Mouse (Mus musculus) mouse embryonic stem cell (cell line): Measurements from ENCODE around the gene Ppp1r18.

Experiments
- in situ Hi-C, 2 experiments: fragments of 300-500 bp; cut with MboI; formaldehyde crosslinking; loops; 1 replicate in 1 of 2; 3 replicates in 1 of 2; pipeline ENCODE4 v1.14.3; 2019 to 2020; ENCODE audit warnings: low sequenced_read_pairs in 2 of 2, low pct_unique_long_range_greater_than_20kb in 1 of 2, mixed read lengths in 1 of 2; ENCODE audit not compliant: unreplicated experiment in 1 of 2

The Ppp1r18 gene

GRCm38 (mm10) chr17:35865481-35866280 lies at the start of gene Ppp1r18:
TSS of gene Ppp1r18 (plus strand) at chr17:35865593.
- in situ Hi-C loops, result loop anchor here in 1 of 2 experiments (5.0 kb wide), 1 partner anchor 38 kb away; no protein-coding TSS in a partner anchor

GRCm38 (mm10) chr17:35815836-35816235 lies 49.6 kb upstream of the Ppp1r18 start:
- in situ Hi-C loops, result no loop called here

GRCm38 (mm10) chr17:35816686-35817085 lies 48.7 kb upstream of the Ppp1r18 start:
- in situ Hi-C loops, result no loop called here

GRCm38 (mm10) chr17:35817226-35817625 lies 48.2 kb upstream of the Ppp1r18 start:
- in situ Hi-C loops, result no loop called here

GRCm38 (mm10) chr17:35820111-35820510 lies 45.3 kb upstream of the Ppp1r18 start:
- in situ Hi-C loops, result no loop called here

GRCm38 (mm10) chr17:35821439-35822430 lies 43.7 kb upstream of the Ppp1r18 start, which contains the start of gene Ier3:
TSS of gene Ier3 (plus strand) at chr17:35821684.
- in situ Hi-C loops, result no loop called here

- in situ Hi-C loops, result no loop called here
These were observed 42.8 kb upstream of the Ppp1r18 start for GRCm38 (mm10) chr17:35822564-35822963.

- in situ Hi-C loops, result no loop called here
These were observed 42.1 kb upstream of the Ppp1r18 start, which contains the start of gene Flot1 for GRCm38 (mm10) chr17:35822964-35823937. TSS of gene Flot1 (plus strand) at chr17:35823230.

GRCm38 (mm10) chr17:35824402-35824801 lies 41.0 kb upstream of the Ppp1r18 start:
- in situ Hi-C loops, result no loop called here

GRCm38 (mm10) chr17:35825109-35825850 lies 40.1 kb upstream of the Ppp1r18 start:
- in situ Hi-C loops, result loop anchor here (5.0 kb wide), 2 partner anchors 42 to 47 kb away; partner anchors contain the start of gene Ppp1r18 (in 1 of the 2)

GRCm38 (mm10) chr17:35829737-35830136 lies 35.7 kb upstream of the Ppp1r18 start:
- in situ Hi-C loops, result loop anchor here (5.0 kb wide), 2 partner anchors 38 to 43 kb away; partner anchors contain the start of gene Ppp1r18 (in 1 of the 2)

GRCm38 (mm10) chr17:35832400-35833238 lies 32.8 kb upstream of the Ppp1r18 start:
- in situ Hi-C loops, result no loop called here

- in situ Hi-C loops, result no loop called here
These were observed 32.1 kb upstream of the Ppp1r18 start for GRCm38 (mm10) chr17:35833239-35833751.

- in situ Hi-C loops, result no loop called here
These were observed 31.5 kb upstream of the Ppp1r18 start for GRCm38 (mm10) chr17:35833894-35834293.

GRCm38 (mm10) chr17:35834696-35835422 lies 30.5 kb upstream of the Ppp1r18 start:
- in situ Hi-C loops, result no loop called here
